ENCODE assay signal across 18 mouse cellular contexts in the genomic region with DNA sequence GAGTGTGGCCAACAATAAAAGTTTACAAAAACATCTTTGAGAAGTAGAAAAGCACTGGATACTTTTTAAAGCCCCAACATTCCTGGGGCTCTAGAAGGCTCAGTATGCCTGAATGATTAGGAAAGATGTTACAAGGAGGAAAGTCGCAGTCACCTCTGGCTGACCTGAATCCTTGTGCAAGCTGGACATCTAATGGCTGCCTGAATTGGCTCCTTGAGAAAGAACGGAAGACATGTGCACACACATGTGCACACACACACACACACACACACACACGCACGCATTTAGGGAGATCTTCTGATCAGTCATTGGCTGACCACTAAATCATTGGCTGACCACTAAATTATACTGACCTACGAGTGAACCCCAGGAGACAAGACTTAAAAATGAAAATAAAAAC. TPM values are rescaled to one million over a fixed set of nuclear protein-coding genes. Genes with fewer than 3 reads are reported as not detected.
"Had no signal": no experiment of that assay in that cellular context is flagged by ENCODE, and none has a peak within 500 bp of the region (broad histone marks: within the 10 kb centered on the region; RNA-seq: fewer than 3 reads in every experiment).

No protein-coding gene starts in this region.

- H3K9ac ChIP-seq: limb, embryonic 15.5 days; liver, embryonic 12.5 days; midbrain, embryonic 12.5 days had no signal

- H3K36me3 ChIP-seq: limb, embryonic 15.5 days; liver, embryonic 12.5 days; midbrain, embryonic 12.5 days had no signal

- H3K4me3 ChIP-seq: limb, embryonic 15.5 days; liver, embryonic 12.5 days; megakaryocyte, embryonic 14.5 days; midbrain, embryonic 12.5 days had no signal

- H3K4me2 ChIP-seq: limb, embryonic 15.5 days; liver, embryonic 12.5 days; midbrain, embryonic 12.5 days had no signal

- DNase-seq: kidney, adult 11 months; kidney, postnatal 25 days; layer of hippocampus, adult 9-11 months; layer of hippocampus, postnatal 36 days; right cerebral cortex, postnatal 14 days; thymus, adult 18-20 months; thymus, postnatal 14 days had no signal

- H3K27me3 ChIP-seq: limb, embryonic 15.5 days had no signal

- ATAC-seq: liver, embryonic 12.5 days had no signal

- H3K27ac ChIP-seq: limb, embryonic 15.5 days; liver, embryonic 12.5 days; macrophage; midbrain, embryonic 12.5 days had no signal

- H3K9me3 ChIP-seq: limb, embryonic 15.5 days; liver, embryonic 12.5 days; megakaryocyte, embryonic 14.5 days; midbrain, embryonic 12.5 days had no signal

- H3K4me1 ChIP-seq: liver, embryonic 12.5 days had no signal

RNA-seq across cellular contexts. Expression of gene Mfsd6l, which starts 14.9 kb away (rescaled TPM):
- total RNA-seq: layer of hippocampus, adult 18-20 months; layer of hippocampus, postnatal 36 days; left cerebral cortex, postnatal 25 days had no signal
- polyA plus RNA-seq: limb, embryonic 11.5 days; liver, embryonic 12.5 days; macrophage; midbrain, embryonic 12.5 days; neural tube, embryonic 14.5 days had no signal

RNA-seq across cellular contexts. Expression of gene Ccdc42, which starts 16.0 kb away (rescaled TPM):
- polyA plus RNA-seq: liver, embryonic 16.5 days; macrophage; neural tube, embryonic 14.5 days; stomach, embryonic 14.5 days had no signal
